Mouse (Mus musculus) hindbrain, embryonic 12.5 days (tissue): ENCODE data around the gene Abtb1. TPM values are rescaled to one million over a fixed set of nuclear protein-coding genes. Genes with fewer than 3 reads are reported as not detected.

Experiments used
- ATAC-seq: fragments of 200-750 bp; cut with Nextera tagmentation; 2 replicates; pipeline ENCODE4 v1.8.0; 2017; ENCODE audit warnings: moderate TSS enrichment; ENCODE audit not compliant: low FRiP score
- H3K27ac ChIP-seq: fragments of 300-500 bp; sonication (generic); 2 replicates; pipeline ENCODE4 v1.5.1; 2016; ENCODE audit warnings: mild to moderate bottlenecking
- H3K27me3 ChIP-seq: fragments of 300-500 bp; sonication (generic); 2 replicates; pipeline ENCODE4 v1.6.1; 2016; ENCODE audit warnings: mild to moderate bottlenecking
- H3K36me3 ChIP-seq: fragments of 300-500 bp; sonication (generic); 2 replicates; pipeline ENCODE4 v1.6.1; 2016; ENCODE audit warnings: mild to moderate bottlenecking
- H3K4me1 ChIP-seq: fragments of 300-500 bp; sonication (generic); 2 replicates; pipeline ENCODE4 v1.6.1; 2016
- H3K4me2 ChIP-seq: fragments of 300-500 bp; sonication (generic); replicated peaks from 2 replicates; pipeline ENCODE4 v1.6.1; 2016; ENCODE audit warnings: mild to moderate bottlenecking
- H3K4me3 ChIP-seq: fragments of 300-500 bp; sonication (generic); 2 replicates; pipeline ENCODE4 v1.5.1; 2016; ENCODE audit warnings: mild to moderate bottlenecking
- H3K9ac ChIP-seq: fragments of 300-500 bp; sonication (generic); 2 replicates; pipeline ENCODE4 v1.6.1; 2016; ENCODE audit warnings: mild to moderate bottlenecking, moderate library complexity
- H3K9me3 ChIP-seq: fragments of 300-500 bp; sonication (generic); replicated peaks from 2 replicates; pipeline ENCODE4 v1.6.1; 2016; ENCODE audit warnings: mild to moderate bottlenecking
- WGBS: fragments of 180-500 bp; shearing (Covaris S2); methylation state at CpG from one replicate; pipeline ENCODE4 v1.1.7; 2016; 5-methylcytosine and 5-hydroxymethylcytosine counted together
- polyA plus RNA-seq: library from polyadenylated mRNA; unstranded; fragments of >200 nt; fragmentation: Nextera tagmentation; extraction: Ambion mirVana; gene quantifications from 2 replicates; pipeline ENCODE4 v1.2.1, GENCODE M21; 2016

Abtb1 gene
- polyA plus RNA-seq, 1 experiment from 2014 or later = 32.1 TPM

DNA sequence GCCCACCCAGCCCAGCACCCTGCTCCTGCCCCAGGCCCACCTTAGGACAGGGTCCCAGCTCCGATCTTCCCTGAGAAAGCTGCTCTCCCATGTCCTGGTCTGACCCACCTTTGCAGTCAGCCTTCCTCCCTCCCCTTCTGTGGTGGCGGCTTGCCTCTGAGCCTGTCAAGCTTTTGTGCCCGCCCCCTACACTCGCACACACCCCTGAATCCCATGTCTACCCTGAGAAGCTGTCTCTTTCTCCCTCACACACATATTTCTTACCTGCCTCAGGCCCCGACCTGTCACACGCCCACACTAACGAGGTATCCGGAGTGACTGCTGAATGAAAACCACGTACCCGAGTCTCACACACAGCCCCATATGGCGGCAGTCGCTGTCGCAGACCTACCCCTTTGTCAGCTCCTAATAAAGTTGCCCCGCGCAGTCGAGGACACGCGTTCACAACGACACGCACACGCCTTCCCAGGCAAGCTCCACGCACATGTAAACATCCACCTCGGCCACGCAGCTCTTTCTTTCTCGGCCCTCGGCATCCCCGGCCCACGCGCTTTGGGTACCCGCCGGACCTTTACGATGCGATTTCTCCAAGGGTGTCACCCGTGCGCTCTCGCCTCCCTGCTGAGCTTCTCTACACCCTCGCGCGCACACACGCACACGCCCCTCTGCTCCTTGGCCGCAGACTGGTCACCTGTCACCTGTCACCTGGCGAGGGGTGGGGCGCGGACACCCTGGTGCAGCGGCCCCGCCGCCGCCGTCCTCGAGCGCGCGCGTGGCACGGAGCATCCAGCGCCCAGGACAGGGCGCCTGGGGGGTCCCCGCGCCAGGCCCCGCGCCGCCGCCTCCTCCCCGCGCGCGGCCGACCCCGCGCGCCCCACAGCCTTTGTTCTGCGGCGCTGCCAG is 32.4 kb upstream of the Abtb1 start:
- H3K27me3 ChIP-seq = 0 out of 2 replicates have a peak, but pooled peaks cover 5% of the 10 kb centered on the region
- peak; percentile 35 for ATAC-seq
- H3K27ac ChIP-seq = peak overlapping the region; percentile 94
- no peaks in the 10 kb centered on the region for H3K9me3 ChIP-seq
- H3K4me3 ChIP-seq = peak overlapping the region; percentile 89
- peak overlapping the region; percentile 97 for H3K9ac ChIP-seq
- 2% methylated on average over 73 of the region's 74 CpGs for WGBS
- peak overlapping the region; percentile 86 for H3K4me2 ChIP-seq
- H3K36me3 ChIP-seq = no peaks in the 10 kb centered on the region
- peaks cover 46% of the 10 kb centered on the region for H3K4me1 ChIP-seq

GRCm38 (mm10) chr6:88872811-88873210 is 31.0 kb upstream of the Abtb1 start:
- ATAC-seq = peak; percentile 49
- Histone ChIP-seq H3K9me3 (no peaks in the 10 kb centered on the region), H3K4me3 (peak overlapping the region; percentile 89), H3K27me3 (0 out of 2 replicates have a peak, but pooled peaks cover 5% of the 10 kb centered on the region), H3K9ac (peak overlapping the region; percentile 97), H3K4me2 (peak overlapping the region; percentile 86), H3K36me3 (no peaks in the 10 kb centered on the region), H3K27ac (peak overlapping the region; percentile 94), H3K4me1 (peaks cover 46% of the 10 kb centered on the region)
- 23% methylated on average over 7 of the region's 7 CpGs for WGBS

GRCm38 (mm10) chr6:88871546-88871945 is 29.8 kb upstream of the Abtb1 start:
- Histone ChIP-seq H3K4me3 (no peak overlapping the region), H3K27me3 (0 out of 2 replicates have a peak, but pooled peaks cover 5% of the 10 kb centered on the region), H3K9ac (no peak overlapping the region), H3K4me1 (peaks cover 46% of the 10 kb centered on the region), H3K4me2 (peak overlapping the region; percentile 86), H3K9me3 (no peaks in the 10 kb centered on the region), H3K36me3 (0 out of 2 replicates have a peak, but pooled peaks cover 3% of the 10 kb centered on the region), H3K27ac (peak overlapping the region; percentile 94)
- WGBS = 35% methylated on average over 8 of the region's 8 CpGs
- ATAC-seq = peak; percentile 32

- 0 out of 2 replicates have a peak overlapping the region, but pooled peaks have one; percentile 94 for H3K27ac ChIP-seq
- H3K9ac ChIP-seq = no peak overlapping the region
- H3K4me3 ChIP-seq = no peak overlapping the region
- H3K9me3 ChIP-seq = no peaks in the 10 kb centered on the region
- peaks cover 46% of the 10 kb centered on the region for H3K4me1 ChIP-seq
- H3K27me3 ChIP-seq = 0 out of 2 replicates have a peak, but pooled peaks cover under 1% of the 10 kb centered on the region
- WGBS = 44% methylated on average over 4 of the region's 4 CpGs
- H3K4me2 ChIP-seq = peak overlapping the region; percentile 86; the same call in 1 of the 2 replicates
- H3K36me3 ChIP-seq = 0 out of 2 replicates have a peak, but pooled peaks cover 3% of the 10 kb centered on the region
- ATAC-seq = no peak
Observed at GRCm38 (mm10) chr6:88870594-88870993, 28.8 kb upstream of the Abtb1 start.

DNA sequence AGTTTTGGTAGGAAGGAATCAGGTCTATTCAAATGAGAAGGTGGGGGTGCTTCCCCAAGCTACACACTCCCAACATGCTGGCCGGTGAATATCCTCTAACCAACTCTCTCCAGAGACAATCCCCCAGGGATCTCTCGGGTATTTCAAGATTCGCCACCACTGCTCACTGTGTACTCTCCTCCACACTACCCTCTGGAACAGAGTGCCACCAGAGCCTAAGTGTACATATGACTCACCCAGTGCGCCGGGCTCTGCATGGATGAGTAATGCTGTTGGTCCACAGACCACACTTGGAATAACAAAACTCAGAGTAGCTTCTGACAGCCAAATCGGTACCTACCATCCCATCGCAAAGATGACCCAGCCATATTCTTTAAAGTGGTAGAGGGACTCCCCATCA is 27.7 kb upstream of the Abtb1 start:
- Histone ChIP-seq H3K9me3 (no peaks in the 10 kb centered on the region), H3K4me1 (peaks cover 46% of the 10 kb centered on the region), H3K27ac (no peak overlapping the region), H3K9ac (no peak overlapping the region), H3K36me3 (peaks cover 9% of the 10 kb centered on the region), H3K4me2 (no peak overlapping the region), H3K4me3 (no peak overlapping the region), H3K27me3 (no peaks in the 10 kb centered on the region)
- 85% methylated on average over 7 of the region's 7 CpGs for WGBS
- no peak for ATAC-seq

- WGBS = 87% methylated on average over 7 of the region's 7 CpGs
- ATAC-seq = no peak
- H3K9me3 ChIP-seq = 0 out of 2 replicates have a peak, but pooled peaks cover 2% of the 10 kb centered on the region
- no peak overlapping the region for H3K4me3 ChIP-seq
- H3K36me3 ChIP-seq = peaks cover 44% of the 10 kb centered on the region
- H3K9ac ChIP-seq = no peak overlapping the region
- peaks cover 14% of the 10 kb centered on the region for H3K4me1 ChIP-seq
- H3K27me3 ChIP-seq = no peaks in the 10 kb centered on the region
- no peak overlapping the region for H3K4me2 ChIP-seq
- no peak overlapping the region for H3K27ac ChIP-seq
Observed at GRCm38 (mm10) chr6:88865704-88866103, 23.9 kb upstream of the Abtb1 start.

- H3K9me3 ChIP-seq = 0 out of 2 replicates have a peak, but pooled peaks cover 2% of the 10 kb centered on the region
- no peak for ATAC-seq
- H3K27me3 ChIP-seq = no peaks in the 10 kb centered on the region
- H3K4me2 ChIP-seq = no peak overlapping the region
- H3K4me3 ChIP-seq = no peak overlapping the region
- H3K27ac ChIP-seq = no peak overlapping the region
- no peak overlapping the region for H3K9ac ChIP-seq
- WGBS = 14% methylated on average over 2 of the region's 2 CpGs
- peaks cover 62% of the 10 kb centered on the region for H3K36me3 ChIP-seq
- peaks cover 3% of the 10 kb centered on the region; the same call in 1 of the 2 replicates for H3K4me1 ChIP-seq
Observed at GRCm38 (mm10) chr6:88860914-88861313, 19.1 kb upstream of the Abtb1 start.

GRCm38 (mm10) chr6:88858341-88858740 is 16.6 kb upstream of the Abtb1 start:
- H3K9me3 ChIP-seq = 0 out of 2 replicates have a peak, but pooled peaks cover 2% of the 10 kb centered on the region
- no peak overlapping the region; the same call in 1 of the 2 replicates for H3K27ac ChIP-seq
- 67% methylated on average over 7 of the region's 7 CpGs for WGBS
- no peak overlapping the region for H3K4me2 ChIP-seq
- no peak overlapping the region for H3K4me3 ChIP-seq
- ATAC-seq = no peak
- H3K27me3 ChIP-seq = no peaks in the 10 kb centered on the region
- peaks cover 51% of the 10 kb centered on the region for H3K36me3 ChIP-seq
- no peak overlapping the region for H3K9ac ChIP-seq
- peaks cover 12% of the 10 kb centered on the region for H3K4me1 ChIP-seq

DNA sequence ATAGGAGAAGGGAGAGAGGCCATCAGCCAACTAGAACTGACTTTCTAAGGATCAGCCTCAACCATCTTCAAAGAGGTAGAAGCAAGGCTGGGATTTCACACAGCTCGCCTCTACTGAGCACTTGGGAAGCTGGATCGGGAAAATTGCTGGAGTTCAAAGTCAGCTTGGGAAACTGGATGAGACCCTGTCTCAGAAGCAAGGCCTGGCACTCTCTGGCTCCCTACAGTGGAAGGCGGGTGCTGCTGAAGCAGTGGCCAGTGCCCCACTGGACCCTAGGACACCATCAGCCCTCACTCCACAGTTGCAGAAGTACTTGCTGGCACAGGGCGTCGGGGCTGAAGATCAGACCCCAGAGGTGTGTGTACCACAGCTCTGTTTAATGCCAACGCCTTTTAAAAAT is 16.0 kb upstream of the Abtb1 start:
- Histone ChIP-seq H3K27me3 (no peaks in the 10 kb centered on the region), H3K9ac (no peak overlapping the region), H3K4me1 (peaks cover 12% of the 10 kb centered on the region), H3K4me3 (no peak overlapping the region), H3K36me3 (peaks cover 49% of the 10 kb centered on the region), H3K4me2 (no peak overlapping the region), H3K9me3 (0 out of 2 replicates have a peak, but pooled peaks cover 2% of the 10 kb centered on the region), H3K27ac (no peak overlapping the region)
- ATAC-seq = no peak
- 89% methylated on average over 6 of the region's 6 CpGs for WGBS

GRCm38 (mm10) chr6:88857249-88857648 is 15.5 kb upstream of the Abtb1 start:
- Histone ChIP-seq H3K27ac (no peak overlapping the region), H3K36me3 (peaks cover 49% of the 10 kb centered on the region)
- ATAC-seq = no peak

DNA sequence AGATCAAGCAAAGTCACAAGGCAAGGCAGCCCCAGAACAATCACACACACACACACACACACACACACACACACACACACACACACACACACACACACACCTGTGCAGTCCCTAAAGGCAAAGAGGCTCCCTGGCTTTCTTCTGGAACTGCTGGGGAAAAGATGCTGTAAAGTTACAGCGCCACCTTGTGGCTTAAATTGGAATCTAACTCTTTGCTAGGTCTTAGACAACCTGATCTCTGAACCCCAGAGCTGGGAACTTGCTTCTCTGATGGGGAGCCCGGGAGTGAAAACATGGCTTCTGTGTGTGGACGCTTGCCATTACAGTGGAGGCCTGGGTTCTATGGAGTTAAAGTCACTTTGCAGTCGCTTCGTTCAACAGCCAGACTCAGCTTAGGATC is 13.9 kb upstream of the Abtb1 start:
- Histone ChIP-seq H3K9ac (no peak overlapping the region), H3K9me3 (no peaks in the 10 kb centered on the region), H3K27me3 (no peaks in the 10 kb centered on the region), H3K27ac (no peak overlapping the region), H3K36me3 (peaks cover 37% of the 10 kb centered on the region), H3K4me3 (no peak overlapping the region), H3K4me1 (peaks cover 12% of the 10 kb centered on the region), H3K4me2 (no peak overlapping the region)
- ATAC-seq = peak; percentile 30; the same call in 1 of the 2 replicates
- 17% methylated on average over 5 of the region's 5 CpGs for WGBS

More at GRCm38 (mm10) chr6:88857249-88857648, 15.5 kb upstream of the Abtb1 start:
- 45% methylated on average over 9 of the region's 9 CpGs for WGBS
- Histone ChIP-seq H3K4me3 (no peak overlapping the region), H3K9ac (no peak overlapping the region), H3K4me2 (no peak overlapping the region), H3K9me3 (0 out of 2 replicates have a peak, but pooled peaks cover 2% of the 10 kb centered on the region), H3K27me3 (no peaks in the 10 kb centered on the region), H3K4me1 (peaks cover 12% of the 10 kb centered on the region)

DNA sequence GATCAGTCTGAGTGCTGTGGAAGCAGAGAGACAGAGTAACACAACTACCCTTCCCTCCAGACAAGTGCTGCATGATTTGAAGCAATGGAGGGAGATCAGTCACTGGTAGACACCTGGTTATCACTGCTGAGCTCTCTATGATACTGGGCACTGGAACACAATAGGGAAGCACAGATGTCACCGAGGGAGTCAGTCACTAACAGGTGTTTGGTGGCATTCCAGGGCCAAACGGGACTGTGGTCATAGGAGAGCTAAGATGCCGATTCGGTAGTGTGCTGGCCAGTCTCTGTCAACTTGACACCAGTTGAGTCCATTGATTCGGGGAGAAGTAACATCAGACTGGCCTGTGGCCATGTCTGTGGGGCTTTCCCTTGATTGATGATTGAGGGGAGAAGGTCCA is 12.7 kb upstream of the Abtb1 start:
- Histone ChIP-seq H3K27me3 (no peaks in the 10 kb centered on the region), H3K4me3 (no peak overlapping the region), H3K4me2 (no peak overlapping the region), H3K4me1 (peaks cover 12% of the 10 kb centered on the region), H3K27ac (no peak overlapping the region), H3K9ac (no peak overlapping the region), H3K9me3 (no peaks in the 10 kb centered on the region), H3K36me3 (peaks cover 29% of the 10 kb centered on the region)
- 82% methylated on average over 5 of the region's 5 CpGs for WGBS
- ATAC-seq = no peak
